Mouse (Mus musculus): ENCODE measurements around the gene Ttll9.

DNA sequence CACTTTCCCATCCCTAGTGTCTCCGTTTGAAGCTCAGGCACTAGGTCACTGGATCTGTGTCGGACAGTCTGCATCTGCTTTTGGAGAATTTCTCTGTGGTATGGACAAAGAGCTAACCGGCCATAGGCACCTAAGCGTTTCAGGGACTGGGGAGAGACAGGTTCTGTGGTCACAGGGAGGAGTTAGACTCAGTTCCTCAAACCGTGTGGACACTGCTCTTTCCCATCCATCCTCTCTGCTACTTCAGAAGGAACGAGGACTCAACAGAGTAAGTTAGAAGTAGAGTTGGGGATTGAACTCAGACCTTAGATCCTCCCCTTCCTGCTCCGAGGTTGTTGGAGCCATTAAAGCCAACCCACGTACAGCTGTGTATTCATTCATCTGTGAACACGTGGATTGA is 89.3 kb downstream of the Ttll9 start:
- TF ChIP-seq CTCF (IDR thresholded peaks at IDR 0.05 in 2 of 3, conservative IDR thresholded peaks at IDR 0.05 in 1 of 3; ENCODE audit: control insufficient read depth in 1 of 3, insufficient read depth in 1 of 3, low read depth in 2 of 3, low read length in 3 of 3, poor library complexity in 1 of 3, severe bottlenecking in 1 of 3) = no peak
- no peak for TF ChIP-seq ZC3H11A (IDR thresholded peaks at IDR 0.05; ENCODE audit: low read depth, low read length)
- no peak for TF ChIP-seq ZKSCAN1 (IDR thresholded peaks at IDR 0.05; ENCODE audit: low read depth, low read length)
- TF ChIP-seq RCOR1 (IDR thresholded peaks at IDR 0.05; ENCODE audit: low read depth, low read length) = no peak
- TF ChIP-seq EP300 (IDR thresholded peaks at IDR 0.05; ENCODE audit: low read depth in 1 of 2, low read length in 2 of 2) = no peak
